Mouse (Mus musculus) myocyte (in vitro differentiated cells): ENCODE data around the gene Dda1.

Experiments
- E2F4 ChIP-seq: IDR thresholded peaks from one replicate; pipeline ENCODE4 v1.6.1; 2011; ENCODE audit warnings: mild to moderate bottlenecking, control low read depth, moderate library complexity; ENCODE audit not compliant: insufficient read depth
- MAX ChIP-seq: IDR thresholded peaks from one replicate; pipeline ENCODE4 v1.6.1; 2011; ENCODE audit warnings: low read depth, mild to moderate bottlenecking, control low read depth
- MYOD1 ChIP-seq, 3 experiments: IDR thresholded peaks; one replicate each; pipeline ENCODE4 v1.6.1; 2011; ENCODE audit warnings: control low read depth in 2 of 3, low read depth in 2 of 3, mild to moderate bottlenecking in 2 of 3, moderate library complexity in 1 of 3; ENCODE audit not compliant: insufficient read length in 2 of 3, control insufficient read depth in 1 of 3
- MYOG ChIP-seq, 3 experiments: IDR thresholded peaks; one replicate each; pipeline ENCODE4 v1.6.1; 2011; ENCODE audit warnings: control low read depth in 2 of 3, low read depth in 2 of 3, mild to moderate bottlenecking in 2 of 3; ENCODE audit not compliant: insufficient read length in 2 of 3, control insufficient read depth in 1 of 3, insufficient read depth in 1 of 3
- POLR2A ChIP-seq: IDR thresholded peaks from one replicate; pipeline ENCODE4 v1.6.1; 2011; ENCODE audit warnings: low read depth, mild to moderate bottlenecking, control low read depth, moderate library complexity; ENCODE audit not compliant: insufficient read length
- POLR2AphosphoS2 ChIP-seq: IDR thresholded peaks from one replicate; pipeline ENCODE4 v1.6.1; 2011; ENCODE audit warnings: low read depth, control low read depth; ENCODE audit not compliant: insufficient read length
- SRF ChIP-seq: IDR thresholded peaks from one replicate; pipeline ENCODE4 v1.6.1; 2011; ENCODE audit warnings: low read depth; ENCODE audit not compliant: control insufficient read depth, insufficient read length
- TCF12 ChIP-seq: IDR thresholded peaks from one replicate; pipeline ENCODE4 v1.6.1; 2011; ENCODE audit warnings: mild to moderate bottlenecking, control low read depth; ENCODE audit not compliant: poor library complexity, insufficient read depth, severe bottlenecking
- TCF3 ChIP-seq: IDR thresholded peaks from one replicate; pipeline ENCODE4 v1.6.1; 2011; ENCODE audit warnings: low read depth, control low read depth; ENCODE audit not compliant: insufficient read length
- USF1 ChIP-seq: IDR thresholded peaks from one replicate; pipeline ENCODE4 v1.6.1; 2011; ENCODE audit warnings: low read depth, mild to moderate bottlenecking, control low read depth, moderate library complexity

- TF ChIP-seq POLR2A (no peak), MYOD1 (IDR thresholded peaks at IDR 0.05; ENCODE audit: control insufficient read depth in 1 of 3, insufficient read length in 2 of 3, low read depth in 2 of 3) (no peak), TCF12 (no peak), E2F4 (no peak), POLR2AphosphoS2 (no peak), MYOG (IDR thresholded peaks at IDR 0.05; ENCODE audit: control insufficient read depth in 1 of 3, insufficient read depth in 1 of 3, insufficient read length in 2 of 3, low read depth in 2 of 3) (no peak), MAX (no peak), TCF3 (no peak), SRF (no peak), USF1 (no peak)
Measured at GRCm38 (mm10) chr8:71461152-71461840, 7.7 kb upstream of the Dda1 start.
